Mouse (Mus musculus): ENCODE results near the gene Usp45. TPM values are rescaled to one million over a fixed set of nuclear protein-coding genes. Genes with fewer than 3 reads are reported as not detected.

The Usp45 gene
- polyA plus RNA-seq (2017; shearing (Covaris generic)) = 28.2 TPM

DNA sequence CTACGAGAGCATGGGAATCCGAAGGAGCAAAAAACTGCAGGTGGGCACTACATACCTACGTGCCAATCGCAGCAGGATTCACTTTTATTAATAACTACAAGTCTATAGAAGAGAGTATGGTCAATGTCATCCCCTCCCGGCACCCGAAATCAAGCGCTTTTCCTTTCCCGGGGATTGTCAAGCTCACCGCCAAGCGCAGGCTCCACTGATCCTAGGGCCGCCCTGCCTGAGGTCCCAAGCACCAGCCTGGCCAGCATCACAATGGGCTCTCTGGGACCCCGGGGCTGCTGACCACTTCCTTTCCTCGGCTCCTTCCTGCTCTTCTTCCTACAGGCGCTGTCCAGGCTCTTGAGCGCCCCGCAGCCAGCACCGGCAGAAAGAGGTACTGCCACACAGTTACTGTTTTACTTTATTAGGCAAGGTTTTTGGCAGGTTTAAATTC, at the start of gene Usp45, which contains the start of gene Tstd3:
Gene Usp45 (plus strand): TSS at position 294 of the 442 bp plus-strand sequence.
Gene Tstd3 (minus strand): TSS at position 350 of the 442 bp plus-strand sequence.

GRCm38 (mm10) chr4:21727615-21728165, 39.3 kb upstream of the Usp45 start, which contains the start of gene Ccnc:
TSS of gene Ccnc (plus strand) at chr4:21727701.

GRCm38 (mm10) chr4:21847481-21848286, 80.7 kb downstream of the Usp45 start, which contains the start of gene Pnisr:
TSS of gene Pnisr (plus strand) at chr4:21847583.

DNA sequence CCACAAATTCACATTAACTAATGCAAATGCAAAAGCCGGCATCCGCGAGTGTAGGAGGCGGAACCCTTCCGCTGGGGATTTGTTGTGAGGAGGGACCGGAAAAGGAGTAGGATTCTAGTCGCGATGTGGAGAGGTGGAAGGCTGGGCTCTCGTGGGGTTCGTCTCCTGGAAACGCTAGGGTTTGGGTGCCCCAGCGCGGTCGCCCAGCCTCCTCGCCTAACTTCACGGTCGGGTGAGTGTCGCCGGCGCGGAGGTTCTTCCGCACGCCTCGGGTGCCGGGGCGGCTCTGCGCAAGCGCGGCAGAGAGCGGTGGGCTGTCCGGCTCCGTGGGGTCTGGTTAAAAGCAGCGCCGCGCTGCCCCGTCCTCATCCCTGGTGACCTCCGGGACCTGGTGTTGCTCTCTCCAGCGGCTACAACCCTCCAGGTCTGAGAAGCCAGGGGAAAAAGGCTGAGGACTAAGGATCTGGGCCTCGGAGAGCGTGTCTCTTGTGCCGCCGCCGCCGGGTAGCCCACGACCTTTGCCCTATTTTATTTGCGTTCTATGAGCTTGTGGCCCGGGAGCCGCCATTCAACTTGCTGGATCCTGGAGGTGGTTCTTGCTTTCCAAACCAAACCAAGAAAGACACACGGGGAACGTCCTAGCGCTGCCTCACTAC, 112.7 kb downstream of the Usp45 start, which contains the start of gene Coq3:
Gene Coq3 (plus strand): TSS at position 109 of the 656 bp plus-strand sequence.

Other genes starting within 250 kb of the Usp45 start
- gene Prdm13, start 81.2 kb upstream of the Usp45 start, polyA plus RNA-seq (2017; shearing (Covaris generic)) = not detected
- gene Ccnc, start 39.5 kb upstream of the Usp45 start, polyA plus RNA-seq (2017; shearing (Covaris generic)) = 43.0 TPM
- gene Tstd3, start 56 bp downstream of the Usp45 start, polyA plus RNA-seq (2017; shearing (Covaris generic)) = 23.6 TPM
- gene Pnisr, start 80.4 kb downstream of the Usp45 start, polyA plus RNA-seq (2017; shearing (Covaris generic)) = 212 TPM
- 13.2 TPM for gene Coq3, start 112.5 kb downstream of the Usp45 start, polyA plus RNA-seq (2017; shearing (Covaris generic))
- gene Faxc, start 164.2 kb downstream of the Usp45 start, polyA plus RNA-seq (2017; shearing (Covaris generic)) = not detected